Mouse (Mus musculus): Measurements from ENCODE around the gene Gtf2a1. TPM values are rescaled to one million over a fixed set of nuclear protein-coding genes. Genes with fewer than 3 reads are reported as not detected.

Gene Gtf2a1
- 62.0 and 85.9 TPM in 2 replicates for polyA plus RNA-seq (2011; ENCODE audit: insufficient read length, low read depth, missing spikeins)

- peak within 1 kb of the TSS; percentile 82 for H3K4me3 ChIP-seq (ENCODE audit: insufficient read depth, low read length)
- no peaks in the 10 kb centered on the region; the same call in 1 of the 2 replicates for H3K4me1 ChIP-seq (ENCODE audit: control insufficient read depth, insufficient read depth, low read length)
- H3K27ac ChIP-seq (ENCODE audit: insufficient read depth, low read length): peak within 1 kb of the TSS; percentile 95
- TF ChIP-seq POLR2A (IDR thresholded peaks at IDR 0.05; ENCODE audit: low read depth, low read length): peak; percentile 99
- TF ChIP-seq CTCF (IDR thresholded peaks at IDR 0.05; ENCODE audit: borderline replicate concordance, insufficient read depth, low read length): no peak
Observed at GRCm38 (mm10) chr12:91589847-91590690, at the start of gene Gtf2a1. Gene Gtf2a1, minus strand, starts transcription at chr12:91590487.

GRCm38 (mm10) chr12:91638351-91638750, 48.1 kb upstream of the Gtf2a1 start:
- Histone ChIP-seq H3K4me1 (ENCODE audit: control insufficient read depth, insufficient read depth, low read length) (0 out of 2 replicates have a peak, but pooled peaks cover 4% of the 10 kb centered on the region), H3K4me3 (ENCODE audit: insufficient read depth, low read length) (no peak overlapping the region), H3K27ac (ENCODE audit: insufficient read depth, low read length) (no peak overlapping the region)
- TF ChIP-seq CTCF (IDR thresholded peaks at IDR 0.05; ENCODE audit: borderline replicate concordance, insufficient read depth, low read length) (no peak), POLR2A (IDR thresholded peaks at IDR 0.05; ENCODE audit: low read depth, low read length) (no peak)

GRCm38 (mm10) chr12:91637136-91637909, 47.0 kb upstream of the Gtf2a1 start:
- H3K4me3 ChIP-seq (ENCODE audit: insufficient read depth, low read length): no peak overlapping the region
- 0 out of 2 replicates have a peak, but pooled peaks cover 4% of the 10 kb centered on the region for H3K4me1 ChIP-seq (ENCODE audit: control insufficient read depth, insufficient read depth, low read length)
- TF ChIP-seq CTCF (IDR thresholded peaks at IDR 0.05; ENCODE audit: borderline replicate concordance, insufficient read depth, low read length) (no peak), POLR2A (IDR thresholded peaks at IDR 0.05; ENCODE audit: low read depth, low read length) (no peak)
- H3K27ac ChIP-seq (ENCODE audit: insufficient read depth, low read length): no peak overlapping the region

- TF ChIP-seq CTCF (IDR thresholded peaks at IDR 0.05; ENCODE audit: borderline replicate concordance, insufficient read depth, low read length) (no peak), POLR2A (IDR thresholded peaks at IDR 0.05; ENCODE audit: low read depth, low read length) (no peak)
- no peak overlapping the region for H3K27ac ChIP-seq (ENCODE audit: insufficient read depth, low read length)
Observed at GRCm38 (mm10) chr12:91626482-91626881, 36.2 kb upstream of the Gtf2a1 start.

GRCm38 (mm10) chr12:91625013-91625412, 34.7 kb upstream of the Gtf2a1 start:
- Histone ChIP-seq H3K4me1 (ENCODE audit: control insufficient read depth, insufficient read depth, low read length) (no peaks in the 10 kb centered on the region), H3K4me3 (ENCODE audit: insufficient read depth, low read length) (no peak overlapping the region), H3K27ac (ENCODE audit: insufficient read depth, low read length) (no peak overlapping the region)
- TF ChIP-seq POLR2A (IDR thresholded peaks at IDR 0.05; ENCODE audit: low read depth, low read length) (no peak), CTCF (IDR thresholded peaks at IDR 0.05; ENCODE audit: borderline replicate concordance, insufficient read depth, low read length) (peak; percentile 33; the same call in 1 of the 2 replicates)

More at GRCm38 (mm10) chr12:91626482-91626881, 36.2 kb upstream of the Gtf2a1 start:
- Histone ChIP-seq H3K4me1 (ENCODE audit: control insufficient read depth, insufficient read depth, low read length) (no peaks in the 10 kb centered on the region), H3K4me3 (ENCODE audit: insufficient read depth, low read length) (no peak overlapping the region)

- Histone ChIP-seq H3K4me1 (ENCODE audit: control insufficient read depth, insufficient read depth, low read length) (no peaks in the 10 kb centered on the region), H3K4me3 (ENCODE audit: insufficient read depth, low read length) (no peak overlapping the region), H3K27ac (ENCODE audit: insufficient read depth, low read length) (no peak overlapping the region)
- TF ChIP-seq CTCF (IDR thresholded peaks at IDR 0.05; ENCODE audit: borderline replicate concordance, insufficient read depth, low read length): no peak
- TF ChIP-seq POLR2A (IDR thresholded peaks at IDR 0.05; ENCODE audit: low read depth, low read length): no peak
Observed at GRCm38 (mm10) chr12:91609425-91609824, 19.1 kb upstream of the Gtf2a1 start.

- TF ChIP-seq CTCF (IDR thresholded peaks at IDR 0.05; ENCODE audit: borderline replicate concordance, insufficient read depth, low read length): no peak
- no peak for TF ChIP-seq POLR2A (IDR thresholded peaks at IDR 0.05; ENCODE audit: low read depth, low read length)
- Histone ChIP-seq H3K27ac (ENCODE audit: insufficient read depth, low read length) (no peak overlapping the region), H3K4me1 (ENCODE audit: control insufficient read depth, insufficient read depth, low read length) (no peaks in the 10 kb centered on the region), H3K4me3 (ENCODE audit: insufficient read depth, low read length) (no peak overlapping the region)
Observed at GRCm38 (mm10) chr12:91607678-91608077, 17.4 kb upstream of the Gtf2a1 start.

- TF ChIP-seq CTCF (IDR thresholded peaks at IDR 0.05; ENCODE audit: borderline replicate concordance, insufficient read depth, low read length) (no peak), POLR2A (IDR thresholded peaks at IDR 0.05; ENCODE audit: low read depth, low read length) (no peak)
- H3K4me1 ChIP-seq (ENCODE audit: control insufficient read depth, insufficient read depth, low read length): no peaks in the 10 kb centered on the region
- no peak overlapping the region for H3K4me3 ChIP-seq (ENCODE audit: insufficient read depth, low read length)
- no peak overlapping the region for H3K27ac ChIP-seq (ENCODE audit: insufficient read depth, low read length)
Observed at GRCm38 (mm10) chr12:91606651-91607050, 16.4 kb upstream of the Gtf2a1 start.

- Histone ChIP-seq H3K4me3 (ENCODE audit: insufficient read depth, low read length) (no peak overlapping the region), H3K27ac (ENCODE audit: insufficient read depth, low read length) (no peak overlapping the region), H3K4me1 (ENCODE audit: control insufficient read depth, insufficient read depth, low read length) (no peaks in the 10 kb centered on the region)
- no peak for TF ChIP-seq POLR2A (IDR thresholded peaks at IDR 0.05; ENCODE audit: low read depth, low read length)
- no peak for TF ChIP-seq CTCF (IDR thresholded peaks at IDR 0.05; ENCODE audit: borderline replicate concordance, insufficient read depth, low read length)
Observed at GRCm38 (mm10) chr12:91604600-91604999, 14.3 kb upstream of the Gtf2a1 start.
